Mouse (Mus musculus) layer of hippocampus, postnatal 10 days (tissue): ENCODE data around the gene Prkacb. TPM values are rescaled to one million over a fixed set of nuclear protein-coding genes. Genes with fewer than 3 reads are reported as not detected.

Experiments
- DNase-seq, 2 experiments: peaks; one replicate each; pipeline ENCODE4 v3.0.0; 2021; ENCODE audit warnings: low spot score in 2 of 2
- long read RNA-seq: library from polyadenylated mRNA; stranded (forward); transcript quantifications from one replicate; pipeline ENCODE4 v2.0.0, GENCODE M21; 2023
- total RNA-seq, 2 experiments: library from RNA; stranded (reverse); gene quantifications; 2 replicates each; pipeline ENCODE4 v1.2.3; 2021

Prkacb gene
- 100 to 1,000 TPM; 249 to 257 TPM for total RNA-seq
- long read RNA-seq, full-length matches to known transcripts = 109 of 129 reads
- long read RNA-seq, partial matches to known transcripts = 2 of 129 reads
- long read RNA-seq, other reads (novel, unspliced or antisense) = 18 of 129 reads

GRCm38 (mm10) chr3:146812901-146813393, at the start of gene Prkacb:
Prkacb (minus strand) TSS chr3:146812990.
- peak; percentile 92 to 95 for DNase-seq

GRCm38 (mm10) chr3:146860308-146860707, 47.5 kb upstream of the Prkacb start:
- no peak for DNase-seq

GRCm38 (mm10) chr3:146857373-146857772, 44.6 kb upstream of the Prkacb start:
- no peak for DNase-seq

- no peak for DNase-seq
These were observed 41.8 kb upstream of the Prkacb start for GRCm38 (mm10) chr3:146854473-146855087.

- peak; percentile 79 to 86 for DNase-seq
These were observed 39.4 kb upstream of the Prkacb start, which contains the start of gene Ttll7 for GRCm38 (mm10) chr3:146851966-146852891. Ttll7 (plus strand) TSS chr3:146852367.

GRCm38 (mm10) chr3:146849360-146849759, 36.6 kb upstream of the Prkacb start:
- DNase-seq = no peak

- DNase-seq = no peak
These were observed 35.3 kb upstream of the Prkacb start for GRCm38 (mm10) chr3:146848112-146848511.

GRCm38 (mm10) chr3:146846237-146846636, 33.4 kb upstream of the Prkacb start:
- no peak for DNase-seq

- no peak for DNase-seq
These were observed 30.7 kb upstream of the Prkacb start for GRCm38 (mm10) chr3:146843470-146843869.

- no peak for DNase-seq
These were observed 30.0 kb upstream of the Prkacb start for GRCm38 (mm10) chr3:146842766-146843165.

- DNase-seq = no peak
These were observed 7.9 kb upstream of the Prkacb start for GRCm38 (mm10) chr3:146820718-146821117.

- DNase-seq = no peak
These were observed 834 bp upstream of the Prkacb start for GRCm38 (mm10) chr3:146813624-146814023.

- no peak for DNase-seq
These were observed 530 bp downstream of the Prkacb start for GRCm38 (mm10) chr3:146812041-146812878.

- no peak for DNase-seq
These were observed 19.1 kb downstream of the Prkacb start for GRCm38 (mm10) chr3:146793554-146794257.

- no peak for DNase-seq
These were observed 20.5 kb downstream of the Prkacb start for GRCm38 (mm10) chr3:146792144-146792748.

- no peak for DNase-seq
These were observed 28.6 kb downstream of the Prkacb start for GRCm38 (mm10) chr3:146784233-146784632.

GRCm38 (mm10) chr3:146783645-146784225, 29.1 kb downstream of the Prkacb start:
- DNase-seq = no peak

GRCm38 (mm10) chr3:146782548-146782947, 30.2 kb downstream of the Prkacb start:
- no peak for DNase-seq

- DNase-seq = no peak
These were observed 31.7 kb downstream of the Prkacb start for GRCm38 (mm10) chr3:146781131-146781530.
